Mouse (Mus musculus) G1E (cell line): ENCODE data around the gene Nsd1. TPM values are rescaled to one million over a fixed set of nuclear protein-coding genes. Genes with fewer than 3 reads are reported as not detected.
A peak's percentile ranks its signal among the peaks of the same experiment; 100 is the strongest.

Experiments
- ATAC-seq: 2 replicates; pipeline ENCODE4 v1.8.0; 2016; ENCODE audit warnings: mild to moderate bottlenecking; ENCODE audit not compliant: insufficient number of reproducible peaks, poor library complexity, low FRiP score, severe bottlenecking; ENCODE audit errors: extremely low read depth
- DNase-seq: peaks from one replicate; pipeline ENCODE4 v3.0.0; 2012; ENCODE audit warnings: low spot score
- H3K27me3 ChIP-seq: 2 replicates; pipeline ENCODE4 v1.6.1; 2012; ENCODE audit warnings: mild to moderate bottlenecking, low read length, inconsistent platforms; ENCODE audit not compliant: insufficient read depth
- H3K36me3 ChIP-seq: replicated peaks from 2 replicates; pipeline ENCODE3; 2012; ENCODE audit warnings: mild to moderate bottlenecking, inconsistent platforms
- H3K4me1 ChIP-seq: 2 replicates; pipeline ENCODE4 v1.6.1; 2012; ENCODE audit warnings: low read depth, low read length, inconsistent platforms, mixed read lengths; ENCODE audit not compliant: insufficient read depth
- H3K4me3 ChIP-seq: 2 replicates; pipeline ENCODE4 v1.5.1; 2012; ENCODE audit warnings: low read depth, mild to moderate bottlenecking, inconsistent platforms, low read length, moderate library complexity, mixed read lengths
- H3K9me3 ChIP-seq: replicated peaks from 2 replicates; pipeline ENCODE4 v1.6.1; 2012; ENCODE audit warnings: inconsistent platforms
- CTCF ChIP-seq: IDR thresholded peaks from 2 replicates; pipeline ENCODE4 v1.5.1; 2012; ENCODE audit warnings: low read depth, low read length, inconsistent platforms, mixed read lengths
- GATA1 ChIP-seq: IDR thresholded peaks from 2 replicates; pipeline ENCODE4 v1.6.1; 2012; ENCODE audit warnings: borderline replicate concordance, low read length, inconsistent platforms, mixed read lengths
- GATA2 ChIP-seq: IDR thresholded peaks from 2 replicates; pipeline ENCODE4 v1.6.1; 2012; ENCODE audit warnings: low read depth, low read length, inconsistent platforms, borderline replicate concordance
- POLR2AphosphoS5 ChIP-seq: IDR thresholded peaks from 2 replicates; pipeline ENCODE4 v1.6.1; 2012; ENCODE audit warnings: low read depth, low read length, inconsistent platforms; ENCODE audit not compliant: insufficient replicate concordance
- TAL1 ChIP-seq: conservative IDR thresholded peaks from 2 replicates; pipeline ENCODE4 v1.6.1; 2012; ENCODE audit warnings: low read depth, low read length, inconsistent platforms, mixed read lengths
- polyA plus RNA-seq: library from polyadenylated mRNA; stranded (reverse); fragments of >175 nt; gene quantifications from 2 replicates; pipeline ENCODE4 v1.2.3, GENCODE M21; 2012
- total RNA-seq, 2 experiments: library from RNA; stranded (forward) in 1 of 2; stranded (reverse) in 1 of 2; fragments of 200-1000 nt in 1 of 2; fragments of >200 nt in 1 of 2; fragmentation: Nextera tagmentation in 1 of 2; gene quantifications; 2 replicates each; pipeline ENCODE4 v1.2.3; 2014 to 2017

The Nsd1 gene
- total and polyA plus RNA-seq, 3 experiments = 14.8 to 99.3 (median 64.1) TPM

DNA sequence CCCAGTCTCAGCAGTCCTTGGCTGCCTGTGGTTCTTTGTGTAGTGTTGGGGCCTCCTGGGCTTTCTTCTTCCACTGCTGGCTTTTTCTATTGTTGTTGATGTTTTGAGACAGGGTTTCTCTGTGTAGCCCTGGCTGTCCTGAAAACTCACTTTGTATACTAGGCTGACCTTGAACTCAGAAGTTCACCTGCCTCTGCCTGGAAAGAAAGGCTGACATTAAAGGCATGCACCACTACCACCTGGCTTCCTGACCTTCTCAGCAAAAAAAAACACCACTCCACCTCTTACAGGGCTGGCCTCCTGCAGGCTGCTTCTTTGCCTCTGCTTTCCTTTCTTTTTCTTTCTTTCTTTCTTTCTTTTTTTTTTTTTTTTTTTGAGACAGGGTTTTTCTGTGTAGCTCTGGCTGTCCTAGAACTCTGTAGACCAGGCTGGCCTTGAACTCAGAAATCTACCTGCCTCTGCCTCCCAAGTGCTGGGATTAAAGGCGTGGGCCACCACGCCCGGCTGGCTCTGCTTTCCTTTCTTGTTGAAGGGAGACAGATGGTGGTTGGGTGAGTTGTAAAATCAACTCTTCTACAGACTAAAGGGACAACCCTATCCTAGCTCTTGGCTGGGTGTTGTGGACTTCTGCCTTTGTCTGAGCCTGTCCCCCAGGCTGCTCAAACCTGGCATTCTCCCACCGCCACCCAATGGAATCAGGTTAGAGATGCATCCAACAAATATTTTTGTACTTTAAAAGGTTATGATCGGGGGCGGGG, 4.0 kb upstream of the Nsd1 start:
- Histone ChIP-seq H3K4me1 (peaks cover 15% of the 10 kb centered on the region), H3K4me3 (no peak overlapping the region), H3K9me3 (peaks cover 19% of the 10 kb centered on the region), H3K27me3 (peaks cover 14% of the 10 kb centered on the region; the same call in 1 of the 2 replicates), H3K36me3 (no peaks in the 10 kb centered on the region)
- no peak for TF ChIP-seq POLR2AphosphoS5
- ATAC-seq = no peak
- no peak for DNase-seq

DNA sequence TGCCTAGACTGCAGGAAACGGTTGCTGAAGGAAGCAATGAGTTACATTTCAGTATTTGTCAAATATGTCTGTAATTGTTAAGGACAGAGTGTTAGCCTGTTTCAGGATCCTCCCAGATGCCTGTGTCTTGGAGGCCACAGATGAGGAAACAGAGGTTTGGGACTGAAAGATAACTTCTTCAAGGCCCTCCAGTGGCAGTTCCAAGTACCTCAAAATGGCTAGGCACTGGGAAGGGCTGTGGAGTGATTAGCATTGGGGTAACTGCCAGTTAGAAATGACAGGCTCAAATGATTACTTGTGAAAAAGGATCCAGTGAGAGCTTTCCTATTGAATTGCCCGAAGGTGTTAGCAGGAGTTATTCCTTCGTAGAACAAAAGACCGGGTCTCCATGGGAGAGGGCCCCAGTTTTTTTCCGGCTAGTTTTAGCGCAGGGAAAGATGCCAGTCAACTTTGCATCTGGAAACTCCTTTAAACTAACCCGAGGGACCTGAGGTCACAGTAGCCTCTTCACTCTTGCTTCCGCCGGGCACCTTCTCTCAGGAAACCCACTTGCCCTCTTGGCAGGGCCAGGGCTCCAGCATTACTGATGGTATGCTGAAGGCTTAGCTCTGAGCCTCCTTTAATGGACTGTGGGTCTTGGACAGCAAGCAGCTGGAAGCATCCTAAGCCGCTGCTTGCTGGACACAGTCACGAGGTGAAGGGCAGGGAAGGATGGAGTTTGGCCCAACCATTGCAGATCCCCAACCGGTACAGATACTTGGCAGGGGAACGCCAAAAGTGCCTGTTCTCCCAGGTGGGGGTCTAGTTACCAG, 539 bp upstream of the Nsd1 start:
- H3K4me1 ChIP-seq = peaks cover 22% of the 10 kb centered on the region
- TF ChIP-seq GATA1 (no peak), GATA2 (no peak), TAL1 (no peak), POLR2AphosphoS5 (no peak), CTCF (no peak)
- DNase-seq = no peak
- H3K9me3 ChIP-seq = peaks cover 27% of the 10 kb centered on the region
- no peak for ATAC-seq
- peaks cover 12% of the 10 kb centered on the region; the same call in 1 of the 2 replicates for H3K27me3 ChIP-seq
- H3K36me3 ChIP-seq = peaks cover 9% of the 10 kb centered on the region
- no peak overlapping the region for H3K4me3 ChIP-seq

DNA sequence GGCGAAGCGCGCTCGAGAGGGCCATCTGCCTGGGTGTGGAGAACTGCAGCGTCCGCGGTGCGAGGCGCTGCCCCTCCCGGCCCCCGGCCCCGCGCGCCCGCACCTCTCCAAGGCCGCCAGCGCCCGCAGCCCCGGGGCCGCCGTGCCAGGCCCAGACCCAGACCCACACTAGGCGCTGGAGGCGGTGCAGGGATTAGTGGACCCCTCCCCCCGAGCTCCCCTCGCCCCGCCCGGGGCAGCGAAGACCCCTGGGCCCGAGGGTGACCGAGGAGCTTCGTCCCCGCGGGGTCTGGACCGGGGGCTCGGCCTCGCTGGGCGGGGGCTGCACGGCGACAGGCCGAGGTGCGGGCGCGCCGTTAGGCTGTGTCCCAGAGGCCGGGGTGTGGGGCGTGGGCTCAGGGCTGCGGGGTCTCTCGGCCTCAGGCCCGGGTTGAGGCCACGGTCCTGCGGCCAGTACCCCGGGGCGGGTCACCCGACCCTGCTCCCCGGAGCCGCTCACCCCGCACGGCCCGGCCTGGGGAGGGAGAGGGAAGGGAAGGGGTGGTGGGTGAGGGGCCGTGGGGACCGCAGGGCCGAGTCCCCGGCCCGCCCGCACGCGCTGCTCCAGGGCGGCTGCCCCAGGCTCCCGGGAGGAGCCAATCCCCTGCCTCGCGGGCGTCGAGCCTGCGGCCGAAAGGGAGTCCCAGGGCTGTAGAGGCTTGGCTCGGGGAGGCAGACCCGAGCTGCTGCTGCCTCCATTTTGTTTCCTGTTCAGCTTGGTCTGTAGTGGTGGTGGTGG, 800 bp downstream of the Nsd1 start:
- Histone ChIP-seq H3K4me3 (peak overlapping the region; percentile 88; the same call in 1 of the 2 replicates), H3K9me3 (peaks cover 27% of the 10 kb centered on the region), H3K4me1 (peaks cover 34% of the 10 kb centered on the region), H3K36me3 (peaks cover 17% of the 10 kb centered on the region), H3K27me3 (peaks cover 12% of the 10 kb centered on the region; the same call in 1 of the 2 replicates)
- no peak for ATAC-seq
- TF ChIP-seq GATA1 (no peak), GATA2 (no peak)
- no peak for DNase-seq

DNA sequence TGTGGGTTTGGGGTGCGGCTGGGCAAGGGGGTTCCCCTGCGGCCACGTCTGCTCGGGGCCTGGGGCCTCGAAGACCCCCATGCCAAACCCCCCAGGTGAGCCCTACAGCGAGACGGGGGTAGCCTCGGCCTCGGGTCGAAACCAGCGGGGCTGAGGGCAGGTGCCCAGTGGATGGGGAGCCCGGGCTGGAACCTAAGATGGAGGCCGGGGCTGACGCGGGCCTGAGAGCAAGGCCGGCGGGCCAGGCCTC, 1.3 kb downstream of the Nsd1 start:
- DNase-seq = no peak
- ATAC-seq = no peak
- Histone ChIP-seq H3K9me3 (peaks cover 27% of the 10 kb centered on the region), H3K27me3 (peaks cover 12% of the 10 kb centered on the region; the same call in 1 of the 2 replicates), H3K36me3 (peaks cover 21% of the 10 kb centered on the region), H3K4me3 (peak overlapping the region; percentile 88; the same call in 1 of the 2 replicates), H3K4me1 (peaks cover 38% of the 10 kb centered on the region)
- TF ChIP-seq GATA1 (no peak), GATA2 (no peak), POLR2AphosphoS5 (no peak), TAL1 (no peak), CTCF (no peak)

DNA sequence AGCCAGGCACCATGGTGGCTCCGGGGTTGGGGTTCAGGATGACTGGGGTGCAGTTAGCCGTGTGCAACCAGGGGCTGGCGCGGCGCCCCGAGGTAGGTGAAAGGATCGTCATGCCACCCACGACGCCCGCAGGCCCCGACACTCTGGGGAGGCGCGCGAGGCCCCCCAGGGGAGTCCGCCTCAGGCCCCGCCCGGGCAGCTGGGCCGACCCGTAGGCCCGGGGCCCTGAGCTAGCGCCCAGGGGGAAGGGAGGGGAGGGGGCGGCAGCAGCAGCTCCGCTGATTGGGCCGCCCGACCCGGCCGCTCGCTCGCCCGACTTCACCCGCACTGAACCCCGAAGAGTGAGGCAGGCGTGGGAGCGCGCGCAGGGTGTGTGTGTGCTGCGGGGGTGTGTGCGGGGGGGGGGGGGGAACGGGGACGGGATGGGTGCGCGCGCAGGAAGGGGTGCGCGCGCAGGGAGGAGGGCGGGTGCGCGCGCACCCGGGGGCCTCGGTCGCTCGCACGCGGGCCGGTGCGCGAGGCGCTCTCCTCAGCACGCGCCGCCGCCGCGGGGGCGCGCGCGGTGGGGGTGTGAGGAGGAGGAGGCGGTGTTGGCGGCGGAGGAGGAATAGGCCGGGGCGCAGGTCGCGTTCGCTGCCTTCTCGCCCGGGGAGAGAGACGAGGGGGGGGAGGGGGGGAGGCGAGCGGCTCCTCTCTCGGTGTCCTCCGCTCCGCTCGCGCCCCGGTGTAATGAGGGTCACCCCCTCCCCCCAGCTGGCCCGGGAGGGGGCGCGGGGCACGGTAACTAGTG, 1.8 kb downstream of the Nsd1 start:
- no peak for ATAC-seq
- peak overlapping the region; percentile 88 for H3K4me3 ChIP-seq

DNA sequence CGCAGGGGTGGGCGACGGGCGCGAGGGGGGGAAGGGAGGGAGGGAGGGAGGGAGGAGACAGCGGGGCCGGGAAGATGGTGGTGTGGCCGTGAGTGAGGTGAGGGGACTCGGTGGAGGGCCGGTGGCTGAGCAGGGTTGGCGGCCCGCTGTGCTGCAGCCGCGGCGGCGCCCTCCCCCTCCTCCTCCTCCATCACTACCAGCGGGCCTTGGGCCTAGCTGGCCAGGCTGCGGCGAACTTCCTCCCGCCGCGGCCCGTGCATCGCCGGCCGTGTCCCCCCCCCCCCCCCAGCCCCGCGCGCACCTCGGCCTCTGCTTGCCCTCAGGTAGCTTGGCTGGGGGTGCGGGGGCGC, 2.4 kb downstream of the Nsd1 start:
- Histone ChIP-seq H3K9me3 (peaks cover 27% of the 10 kb centered on the region), H3K36me3 (peaks cover 31% of the 10 kb centered on the region), H3K4me3 (peak overlapping the region; percentile 88), H3K4me1 (peaks cover 43% of the 10 kb centered on the region), H3K27me3 (peaks cover 9% of the 10 kb centered on the region; the same call in 1 of the 2 replicates)
- DNase-seq (peak; percentile 59), ATAC-seq (no peak)
- no peak for TF ChIP-seq CTCF
- TF ChIP-seq POLR2AphosphoS5 = no peak
- TF ChIP-seq GATA2 = no peak
- TF ChIP-seq TAL1 = no peak
- TF ChIP-seq GATA1 = no peak

More for the DNA sequence above, 1.8 kb downstream of the Nsd1 start:
- TF ChIP-seq TAL1 (no peak), POLR2AphosphoS5 (no peak), GATA2 (no peak), GATA1 (no peak), CTCF (no peak)
- DNase-seq = peak; percentile 73
- H3K27me3 ChIP-seq = peaks cover 12% of the 10 kb centered on the region; the same call in 1 of the 2 replicates
- H3K4me1 ChIP-seq = peaks cover 43% of the 10 kb centered on the region
- H3K9me3 ChIP-seq = peaks cover 27% of the 10 kb centered on the region
- H3K36me3 ChIP-seq = peaks cover 26% of the 10 kb centered on the region
